Mouse (Mus musculus): ENCODE results near the gene Aqp8.

Gene Aqp8

GRCm38 (mm10) chr7:123467961-123468360 is 5.9 kb downstream of the Aqp8 start:
- DNase-seq (ENCODE audit: low read depth in 1 of 2, low spot score in 2 of 2) = no peak

GRCm38 (mm10) chr7:123487703-123488102 is 25.6 kb downstream of the Aqp8 start:
- DNase-seq (ENCODE audit: low read depth in 1 of 2, low spot score in 2 of 2) = no peak

DNA sequence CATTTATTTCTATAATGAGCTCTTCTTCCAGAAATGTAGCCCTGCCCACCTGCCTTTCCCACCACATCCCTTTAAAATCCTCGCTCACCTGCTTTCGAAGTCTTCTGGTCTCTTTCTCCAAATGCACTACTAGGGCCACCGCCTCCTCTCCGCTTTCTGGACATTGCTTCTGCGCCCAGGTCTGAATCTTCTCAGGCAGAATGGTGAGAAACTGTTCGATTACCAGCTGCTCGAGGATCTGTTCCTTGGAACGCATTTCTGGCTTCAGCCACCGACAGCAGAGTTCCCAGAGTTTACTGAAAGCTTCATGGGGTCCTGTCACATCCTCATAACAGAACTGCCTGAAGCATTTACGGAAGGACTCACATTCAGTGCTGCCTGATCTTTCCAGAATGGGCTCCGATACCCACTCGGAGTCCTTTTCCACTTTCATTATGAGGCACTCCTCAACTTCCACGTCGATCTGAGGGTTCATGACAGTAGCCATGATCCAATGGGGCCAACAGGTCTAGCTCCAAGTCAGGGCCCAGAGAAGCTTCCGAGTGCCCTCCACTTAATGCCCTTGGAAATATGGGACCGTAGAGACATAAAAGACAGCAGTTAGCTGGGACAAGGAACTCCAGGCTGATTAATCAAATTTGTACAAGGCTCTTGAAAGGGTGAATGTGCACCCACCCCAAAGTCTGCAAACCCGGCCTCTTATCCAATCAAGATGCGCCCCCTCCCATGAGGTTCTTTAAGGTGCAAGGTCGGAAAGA is 37.6 kb downstream of the Aqp8 start:
- no peak for DNase-seq (ENCODE audit: low read depth in 1 of 2, low spot score in 2 of 2)

GRCm38 (mm10) chr7:123500239-123501219 is 38.4 kb downstream of the Aqp8 start, which contains the start of gene Zkscan2:
TSS of gene Zkscan2 (minus strand) at chr7:123500449.
- no peak for DNase-seq (ENCODE audit: low read depth in 1 of 2, low spot score in 2 of 2)

- no peak for DNase-seq (ENCODE audit: low read depth in 1 of 2, low spot score in 2 of 2)
Measured at GRCm38 (mm10) chr7:123503358-123503757, 41.3 kb downstream of the Aqp8 start.

DNA sequence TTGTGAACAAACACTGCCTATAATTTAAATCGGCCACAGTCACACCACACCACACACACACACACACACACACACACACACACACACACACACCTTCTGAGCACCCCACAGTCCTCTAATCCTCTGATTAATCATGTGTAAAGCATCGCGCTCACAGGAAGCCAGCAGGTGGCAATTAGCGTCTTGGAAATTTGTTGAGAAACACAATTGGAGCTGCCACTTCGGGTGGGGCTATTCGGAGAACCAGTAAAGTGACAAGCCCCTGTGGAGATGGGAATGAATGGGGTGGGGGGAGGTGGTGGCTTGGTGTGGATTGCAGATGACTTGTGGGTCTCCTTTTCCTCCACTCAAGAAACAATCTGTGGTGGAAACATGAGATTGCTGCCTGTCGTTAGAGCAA is 45.9 kb downstream of the Aqp8 start:
- no peak for DNase-seq (ENCODE audit: low read depth in 1 of 2, low spot score in 2 of 2)

All from monocyte, adult 2 months (primary cell).